Mouse (Mus musculus) liver, embryonic 11.5 days (tissue): ENCODE results near the gene Ptpn13. TPM values are rescaled to one million over a fixed set of nuclear protein-coding genes. Genes with fewer than 3 reads are reported as not detected.

Experiments used
- ATAC-seq: fragments of 200-750 bp; cut with Nextera tagmentation; replicated peaks from 2 replicates; pipeline ENCODE4 v1.8.0; 2017; ENCODE audit warnings: moderate number of reproducible peaks, mild to moderate bottlenecking, moderate TSS enrichment, moderate library complexity; ENCODE audit not compliant: low FRiP score
- DNase-seq: peaks from one replicate; pipeline ENCODE4 v3.0.0-alpha.2; 2017; ENCODE audit warnings: low spot score
- H3K27ac ChIP-seq: fragments of 300-500 bp; sonication (generic); 2 replicates; pipeline ENCODE4 v1.5.1; 2014; ENCODE audit warnings: mild to moderate bottlenecking, low read depth, low read length, control low read depth
- H3K27me3 ChIP-seq: fragments of 300-500 bp; sonication (generic); replicated peaks from 2 replicates; pipeline ENCODE4 v1.6.1; 2014; ENCODE audit warnings: low read length, mixed read lengths; ENCODE audit not compliant: control insufficient read depth, insufficient read depth
- H3K36me3 ChIP-seq: fragments of 300-500 bp; sonication (generic); 2 replicates; pipeline ENCODE4 v1.6.1; 2014; ENCODE audit warnings: mild to moderate bottlenecking, low read length, moderate library complexity, mixed read lengths; ENCODE audit not compliant: control insufficient read depth, insufficient read depth
- H3K4me1 ChIP-seq: fragments of 300-500 bp; sonication (generic); replicated peaks from 2 replicates; pipeline ENCODE4 v1.6.1; 2014; ENCODE audit warnings: low read length, mixed read lengths; ENCODE audit not compliant: control insufficient read depth, insufficient read depth
- H3K4me2 ChIP-seq: fragments of 300-500 bp; sonication (generic); 2 replicates; pipeline ENCODE4 v1.6.1; 2014; ENCODE audit warnings: mild to moderate bottlenecking, control low read depth, moderate library complexity
- H3K4me3 ChIP-seq: fragments of 300-500 bp; sonication (generic); 2 replicates; pipeline ENCODE4 v1.5.1; 2014; ENCODE audit warnings: low read depth, low read length, control low read depth
- H3K9ac ChIP-seq: fragments of 300-500 bp; sonication (generic); 2 replicates; pipeline ENCODE4 v1.6.1; 2014; ENCODE audit warnings: low read depth, low read length, control low read depth
- H3K9me3 ChIP-seq: fragments of 300-500 bp; sonication (generic); 2 replicates; pipeline ENCODE4 v1.6.1; 2016; ENCODE audit warnings: low read length, inconsistent platforms, mixed read lengths; ENCODE audit not compliant: control insufficient read depth
- WGBS: fragments of 180-500 bp; shearing (Covaris S2); extraction: QIAGEN DNeasy Blood & Tissue Kit; methylation state at CpG from one replicate; pipeline ENCODE4 v1.1.7; 2014; 5-methylcytosine and 5-hydroxymethylcytosine counted together
- polyA plus RNA-seq: library from polyadenylated mRNA; unstranded; fragments of >200 nt; fragmentation: Nextera tagmentation; extraction: Ambion mirVana; gene quantifications from 2 replicates; pipeline ENCODE4 v1.2.1, GENCODE M21; 2014

The Ptpn13 gene
- polyA plus RNA-seq, 1 experiment from 2014 or later = 9.5 TPM

- H3K9me3 ChIP-seq = no peaks in the 10 kb centered on the region
- no peak overlapping the region for H3K27ac ChIP-seq
- no peak overlapping the region for H3K9ac ChIP-seq
- no peaks in the 10 kb centered on the region for H3K27me3 ChIP-seq
- H3K4me3 ChIP-seq = no peak overlapping the region
- no peaks in the 10 kb centered on the region for H3K4me1 ChIP-seq
- no peak for DNase-seq
- 71% methylated on average over 10 of the region's 10 CpGs for WGBS
- H3K36me3 ChIP-seq = no peaks in the 10 kb centered on the region
- H3K4me2 ChIP-seq = no peak overlapping the region
- ATAC-seq = no peak
These were observed 12.8 kb upstream of the Ptpn13 start for GRCm38 (mm10) chr5:103412020-103412747.

- ATAC-seq = no peak
- Histone ChIP-seq H3K9ac (no peak overlapping the region), H3K9me3 (no peaks in the 10 kb centered on the region), H3K27ac (no peak overlapping the region), H3K4me1 (no peaks in the 10 kb centered on the region), H3K4me3 (no peak overlapping the region), H3K27me3 (no peaks in the 10 kb centered on the region), H3K4me2 (no peak overlapping the region), H3K36me3 (no peaks in the 10 kb centered on the region)
- WGBS = 72% methylated on average over 3 of the region's 3 CpGs
- no peak for DNase-seq
These were observed 10.4 kb upstream of the Ptpn13 start for GRCm38 (mm10) chr5:103414542-103414941.

GRCm38 (mm10) chr5:103418009-103418408, 7.0 kb upstream of the Ptpn13 start:
- H3K4me3 ChIP-seq = no peak overlapping the region
- no peak overlapping the region for H3K4me2 ChIP-seq
- DNase-seq (no peak), ATAC-seq (no peak)
- no peak overlapping the region for H3K9ac ChIP-seq
- H3K27ac ChIP-seq = no peak overlapping the region
- H3K36me3 ChIP-seq = no peaks in the 10 kb centered on the region
- H3K4me1 ChIP-seq = peaks cover 10% of the 10 kb centered on the region
- H3K27me3 ChIP-seq = no peaks in the 10 kb centered on the region
- WGBS = 87% methylated on average over 9 of the region's 9 CpGs
- H3K9me3 ChIP-seq = no peaks in the 10 kb centered on the region

GRCm38 (mm10) chr5:103418886-103419285, 6.1 kb upstream of the Ptpn13 start:
- H3K27me3 ChIP-seq = no peaks in the 10 kb centered on the region
- 72% methylated on average over 3 of the region's 3 CpGs for WGBS

GRCm38 (mm10) chr5:103420568-103420967, 4.4 kb upstream of the Ptpn13 start:
- H3K36me3 ChIP-seq = no peaks in the 10 kb centered on the region
- no peak overlapping the region for H3K27ac ChIP-seq
- peaks cover 17% of the 10 kb centered on the region for H3K4me1 ChIP-seq
- no peaks in the 10 kb centered on the region for H3K9me3 ChIP-seq
- ATAC-seq = no peak
- H3K4me2 ChIP-seq = no peak overlapping the region
- 41% methylated on average over 10 of the region's 10 CpGs for WGBS
- H3K27me3 ChIP-seq = no peaks in the 10 kb centered on the region
- no peak for DNase-seq
- H3K4me3 ChIP-seq = no peak overlapping the region
- H3K9ac ChIP-seq = no peak overlapping the region

More at GRCm38 (mm10) chr5:103418886-103419285, 6.1 kb upstream of the Ptpn13 start:
- peaks cover 10% of the 10 kb centered on the region for H3K4me1 ChIP-seq
- H3K27ac ChIP-seq = no peak overlapping the region
- H3K9me3 ChIP-seq = no peaks in the 10 kb centered on the region
- H3K4me2 ChIP-seq = no peak overlapping the region
- H3K4me3 ChIP-seq = no peak overlapping the region
- DNase-seq (no peak), ATAC-seq (no peak)
- H3K9ac ChIP-seq = no peak overlapping the region
- H3K36me3 ChIP-seq = no peaks in the 10 kb centered on the region

GRCm38 (mm10) chr5:103422609-103423008, 2.4 kb upstream of the Ptpn13 start:
- Histone ChIP-seq H3K27ac (no peak overlapping the region), H3K9me3 (no peaks in the 10 kb centered on the region), H3K36me3 (no peaks in the 10 kb centered on the region), H3K4me3 (no peak overlapping the region), H3K4me2 (no peak overlapping the region), H3K4me1 (peaks cover 24% of the 10 kb centered on the region), H3K9ac (no peak overlapping the region), H3K27me3 (no peaks in the 10 kb centered on the region)
- 73% methylated on average over 6 of the region's 6 CpGs for WGBS
- no peak for ATAC-seq
- no peak for DNase-seq

GRCm38 (mm10) chr5:103423305-103423926, 1.6 kb upstream of the Ptpn13 start:
- H3K4me2 ChIP-seq = peak overlapping the region; percentile 99
- no peaks in the 10 kb centered on the region for H3K27me3 ChIP-seq
- ATAC-seq = no peak
- H3K27ac ChIP-seq = peak overlapping the region; percentile 2; the same call in 1 of the 2 replicates
- H3K9ac ChIP-seq = no peak overlapping the region
- peaks cover 24% of the 10 kb centered on the region for H3K4me1 ChIP-seq
- H3K4me3 ChIP-seq = no peak overlapping the region
- 9% methylated on average over 6 of the region's 6 CpGs for WGBS
- H3K36me3 ChIP-seq = no peaks in the 10 kb centered on the region
- DNase-seq = peak; percentile 59
- H3K9me3 ChIP-seq = no peaks in the 10 kb centered on the region

GRCm38 (mm10) chr5:103423927-103424315, 1.1 kb upstream of the Ptpn13 start:
- Histone ChIP-seq H3K9ac (no peak overlapping the region), H3K27ac (peak overlapping the region; percentile 2; the same call in 1 of the 2 replicates), H3K4me1 (peaks cover 24% of the 10 kb centered on the region), H3K9me3 (no peaks in the 10 kb centered on the region), H3K36me3 (no peaks in the 10 kb centered on the region), H3K4me2 (peak overlapping the region; percentile 99), H3K27me3 (no peaks in the 10 kb centered on the region), H3K4me3 (peak overlapping the region; percentile 83)
- no peak for DNase-seq
- ATAC-seq = no peak
- 10% methylated on average over 5 of the region's 5 CpGs for WGBS
